Mouse (Mus musculus) lung, adult 2 months (tissue): ENCODE data around the gene Birc3.

Experiments used
- CTCF ChIP-seq: fragments of 200-500 bp; IDR thresholded peaks from 2 replicates; pipeline ENCODE4 v1.5.1; 2011; ENCODE audit warnings: mild to moderate bottlenecking, low read length, control low read depth; ENCODE audit not compliant: insufficient read depth
- POLR2A ChIP-seq: fragments of 200-500 bp; IDR thresholded peaks from 2 replicates; pipeline ENCODE4 v1.6.1; 2011; ENCODE audit warnings: low read depth, mild to moderate bottlenecking, control low read depth, low read length, borderline replicate concordance; ENCODE audit errors: extremely low read depth

DNA sequence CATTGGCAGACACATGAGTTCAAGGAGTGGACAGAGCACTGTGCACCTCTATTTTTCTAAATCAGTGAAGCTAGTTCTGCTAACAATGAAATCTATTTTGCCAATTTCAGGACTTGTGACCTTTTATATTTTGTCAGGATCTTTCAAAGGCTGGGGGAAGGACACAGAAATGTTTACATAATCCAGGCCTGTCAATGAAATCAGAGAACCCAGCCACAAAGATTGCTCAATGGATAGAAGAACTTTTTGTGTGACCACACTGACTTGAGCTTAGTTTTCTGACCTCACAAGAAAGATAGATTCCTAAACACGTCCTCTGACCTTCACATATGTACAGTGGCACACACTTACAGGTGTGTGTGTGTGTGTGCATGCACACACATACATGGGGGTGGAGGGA, 18.2 kb upstream of the Birc3 start:
- TF ChIP-seq CTCF (no peak), POLR2A (no peak)
